Mouse (Mus musculus) liver, embryonic 14.5 days (tissue): ENCODE results near the gene Anks1b.

Experiments
- CTCF ChIP-seq: IDR thresholded peaks from 2 replicates; pipeline ENCODE4 v1.5.1; 2016; ENCODE audit warnings: antibody characterized with exemption, low read depth, control low read depth
- EP300 ChIP-seq: IDR thresholded peaks from 2 replicates; pipeline ENCODE4 v1.6.1; 2016; ENCODE audit warnings: antibody characterized with exemption, low read depth

- TF ChIP-seq CTCF (no peak), EP300 (no peak)
Measured at GRCm38 (mm10) chr10:90808616-90809310, 935.5 kb downstream of the Anks1b start.
